Mouse (Mus musculus) frontal cortex, adult (tissue): ENCODE data around the gene Tbc1d12.
A peak's percentile ranks its signal among the peaks of the same experiment; 100 is the strongest.
"Not testable (repeated sequence)": the region's sequence is repeated elsewhere in the genome, so short reads cannot be mapped to it uniquely, and the experiment has no call there.

ENCODE experiments used
- ATAC-seq: cut with Nextera tagmentation; 2 replicates; pipeline ENCODE4 v1.9.2; 2017; ENCODE audit warnings: mild to moderate bottlenecking, moderate library complexity, mixed read lengths; ENCODE audit not compliant: low TSS enrichment

The Tbc1d12 gene

GRCm38 (mm10) chr19:38836438-38837170 lies at the start of gene Tbc1d12:
Tbc1d12 (plus strand) TSS chr19:38836579.
- peak; percentile 97 for ATAC-seq

GRCm38 (mm10) chr19:38787756-38788155 lies 48.6 kb upstream of the Tbc1d12 start:
- ATAC-seq, result no peak

GRCm38 (mm10) chr19:38793563-38794045 lies 42.8 kb upstream of the Tbc1d12 start:
- peak; percentile 91 for ATAC-seq

DNA sequence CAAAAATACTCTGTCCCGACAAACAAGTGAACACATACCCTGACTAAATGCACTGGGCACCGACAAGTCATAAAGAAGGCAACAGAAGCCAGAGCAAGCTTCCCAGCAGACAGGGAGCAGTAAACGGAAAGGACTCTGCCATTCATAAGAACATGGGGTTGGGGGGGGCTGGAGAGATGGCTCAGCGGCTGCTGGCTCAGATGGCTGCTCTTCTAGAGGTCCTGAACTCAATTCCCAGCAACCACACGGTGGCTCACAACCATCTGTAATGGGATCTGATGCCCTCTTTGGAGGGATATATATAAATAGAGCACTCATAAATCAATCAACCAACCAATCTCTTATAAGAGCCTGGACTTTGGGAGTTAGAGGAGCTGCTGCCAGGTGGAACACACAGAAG lies 39.8 kb upstream of the Tbc1d12 start:
- no peak for ATAC-seq

DNA sequence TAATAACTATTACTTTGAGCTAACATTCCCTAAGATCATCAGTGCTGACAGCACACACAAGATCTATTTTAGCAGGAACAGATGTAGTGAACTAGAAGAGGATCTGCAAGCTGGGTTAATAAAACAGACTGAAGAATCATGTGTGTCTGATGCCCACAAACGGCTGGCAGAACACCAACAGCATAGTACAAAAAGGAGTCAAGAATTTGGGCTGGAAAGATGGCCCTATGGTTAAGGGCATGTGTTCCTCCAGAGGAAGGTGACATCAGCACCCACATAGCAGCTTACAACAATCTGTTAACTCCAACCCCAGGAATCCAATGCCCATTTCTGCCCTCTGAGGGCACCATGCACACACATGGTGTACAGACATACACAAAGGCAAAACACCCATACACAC lies 38.1 kb upstream of the Tbc1d12 start:
- ATAC-seq, result no peak

GRCm38 (mm10) chr19:38798801-38799200 lies 37.6 kb upstream of the Tbc1d12 start:
- peak; percentile 73 for ATAC-seq

DNA sequence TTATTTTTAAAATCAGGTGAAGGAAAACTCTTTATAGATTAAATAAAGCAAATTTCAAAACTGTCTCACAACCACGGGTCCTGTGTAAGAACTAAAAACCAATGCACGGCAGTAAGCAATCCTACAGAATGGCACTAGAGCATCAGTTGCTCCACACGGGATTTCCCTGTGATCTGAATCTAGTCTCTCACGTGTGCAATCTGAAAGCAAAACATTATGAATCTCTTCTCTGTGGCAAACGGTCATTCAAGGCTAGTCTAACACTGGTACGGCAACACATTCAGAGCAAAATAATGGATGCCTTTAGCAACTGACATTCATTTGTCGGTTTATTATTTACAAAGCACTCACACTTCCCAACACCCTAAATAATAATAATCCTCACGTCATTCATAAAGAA lies 18.2 kb upstream of the Tbc1d12 start:
- ATAC-seq, result no peak

DNA sequence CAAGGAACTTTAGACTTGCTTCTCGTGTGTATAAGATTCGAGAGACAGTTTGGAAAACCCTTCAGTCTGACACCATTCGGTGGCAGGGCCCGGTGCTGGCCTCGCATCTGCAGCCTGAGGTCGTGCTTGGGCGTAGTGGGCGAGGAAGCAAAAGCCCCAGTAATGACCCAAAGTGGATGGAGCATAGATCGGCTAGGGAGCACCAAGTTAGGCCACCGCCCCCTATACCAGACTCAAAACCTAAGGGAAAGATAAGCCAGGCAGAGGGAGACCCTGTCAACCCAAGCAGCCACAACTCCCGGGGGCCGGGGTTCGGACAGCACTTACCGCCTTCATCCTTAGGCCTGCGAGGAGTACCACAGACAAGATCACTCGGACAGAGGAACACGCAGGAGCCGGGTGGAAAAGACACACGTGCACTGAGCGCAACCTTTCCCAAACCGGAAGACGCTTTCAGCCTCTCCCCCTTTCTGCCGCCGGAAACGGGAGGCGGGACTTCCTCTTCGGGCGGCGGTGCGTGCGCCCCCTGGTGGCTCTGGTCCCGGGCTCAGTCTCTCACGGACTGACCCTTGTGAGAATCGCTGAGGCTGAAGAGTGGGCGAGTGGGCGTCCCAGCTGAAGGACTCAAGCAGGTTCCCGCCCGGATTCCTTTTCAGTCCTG lies 17.5 kb upstream of the Tbc1d12 start, which contains the start of gene Noc3l:
TSS of gene Noc3l (minus strand) at position 472 of the 661 bp plus-strand sequence.
- peak; percentile 100 for ATAC-seq

- peak; percentile 74 for ATAC-seq
Observed at GRCm38 (mm10) chr19:38819427-38819802, 17.0 kb upstream of the Tbc1d12 start.

- ATAC-seq, result no peak
Observed at GRCm38 (mm10) chr19:38820186-38820804, 16.1 kb upstream of the Tbc1d12 start.

GRCm38 (mm10) chr19:38833224-38833623 lies 3.2 kb upstream of the Tbc1d12 start:
- ATAC-seq, result no peak

- no peak for ATAC-seq
Observed at GRCm38 (mm10) chr19:38836084-38836437, 318 bp upstream of the Tbc1d12 start.

- no peak for ATAC-seq
Observed at GRCm38 (mm10) chr19:38837171-38837641, 827 bp downstream of the Tbc1d12 start.

- ATAC-seq, result peak; percentile 88
Observed at GRCm38 (mm10) chr19:38844817-38845216, 8.4 kb downstream of the Tbc1d12 start.

- no peak for ATAC-seq
Observed at GRCm38 (mm10) chr19:38846373-38846772, 10.0 kb downstream of the Tbc1d12 start.

GRCm38 (mm10) chr19:38858224-38858623 lies 21.8 kb downstream of the Tbc1d12 start:
- no peak for ATAC-seq

DNA sequence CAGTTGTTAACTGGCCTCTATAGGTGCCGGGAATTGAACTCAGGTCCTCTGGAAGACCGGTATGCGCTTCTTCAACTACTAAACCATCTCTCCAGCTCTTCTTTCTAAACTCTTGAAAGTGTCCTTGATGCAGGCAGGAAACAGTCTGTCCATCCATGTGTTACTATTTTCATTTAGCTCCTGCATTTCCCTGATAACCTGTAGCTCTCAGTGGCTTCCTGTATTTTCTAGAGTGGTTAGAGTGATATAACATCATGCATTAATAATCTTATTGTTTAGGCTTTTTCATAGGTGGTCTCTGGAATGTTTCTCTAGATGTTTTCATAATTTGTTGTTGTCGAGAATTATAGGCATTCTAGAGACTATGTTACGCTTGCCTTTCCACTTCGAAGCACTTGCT lies 26.1 kb downstream of the Tbc1d12 start:
- ATAC-seq, result no peak

DNA sequence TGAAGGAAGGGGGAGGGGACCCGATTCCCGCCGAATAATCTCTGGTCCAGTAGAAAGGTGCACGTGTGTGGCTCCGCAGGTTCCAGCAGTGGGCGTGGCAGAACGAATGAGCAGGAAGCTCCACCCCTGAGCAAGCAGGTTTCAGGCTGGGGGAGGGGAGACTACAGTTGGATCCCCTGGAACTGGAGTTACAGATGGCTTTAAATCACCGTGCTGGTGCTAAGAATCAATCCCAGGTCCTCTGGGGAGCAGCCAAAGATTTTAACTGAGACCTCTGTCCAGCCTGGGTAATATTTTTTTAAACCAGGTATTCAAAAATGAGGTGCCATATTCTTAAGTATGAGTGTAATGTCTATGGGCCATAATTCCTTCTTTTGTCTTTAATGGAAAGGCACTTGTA lies 38.4 kb downstream of the Tbc1d12 start:
- not testable (repeated sequence) for ATAC-seq

DNA sequence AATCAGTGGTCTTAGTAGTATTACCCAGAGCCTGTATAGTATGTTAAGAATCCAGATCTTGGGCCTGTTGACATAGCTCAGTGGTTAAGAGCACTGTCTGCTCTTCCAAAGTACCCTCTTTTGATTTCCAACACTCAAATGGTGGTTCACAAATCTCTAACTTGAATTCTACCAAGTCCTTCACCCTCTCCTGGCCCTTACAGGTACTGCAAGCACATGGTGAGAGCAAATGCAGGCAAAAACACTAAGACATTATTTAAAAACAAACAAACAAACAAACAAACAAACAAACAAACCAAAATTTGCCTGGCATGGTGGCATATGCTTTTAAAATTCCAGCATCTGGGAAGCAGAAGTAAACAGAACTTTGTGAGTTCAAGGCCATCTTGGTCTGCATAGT lies 43.9 kb downstream of the Tbc1d12 start:
- ATAC-seq, result no peak

DNA sequence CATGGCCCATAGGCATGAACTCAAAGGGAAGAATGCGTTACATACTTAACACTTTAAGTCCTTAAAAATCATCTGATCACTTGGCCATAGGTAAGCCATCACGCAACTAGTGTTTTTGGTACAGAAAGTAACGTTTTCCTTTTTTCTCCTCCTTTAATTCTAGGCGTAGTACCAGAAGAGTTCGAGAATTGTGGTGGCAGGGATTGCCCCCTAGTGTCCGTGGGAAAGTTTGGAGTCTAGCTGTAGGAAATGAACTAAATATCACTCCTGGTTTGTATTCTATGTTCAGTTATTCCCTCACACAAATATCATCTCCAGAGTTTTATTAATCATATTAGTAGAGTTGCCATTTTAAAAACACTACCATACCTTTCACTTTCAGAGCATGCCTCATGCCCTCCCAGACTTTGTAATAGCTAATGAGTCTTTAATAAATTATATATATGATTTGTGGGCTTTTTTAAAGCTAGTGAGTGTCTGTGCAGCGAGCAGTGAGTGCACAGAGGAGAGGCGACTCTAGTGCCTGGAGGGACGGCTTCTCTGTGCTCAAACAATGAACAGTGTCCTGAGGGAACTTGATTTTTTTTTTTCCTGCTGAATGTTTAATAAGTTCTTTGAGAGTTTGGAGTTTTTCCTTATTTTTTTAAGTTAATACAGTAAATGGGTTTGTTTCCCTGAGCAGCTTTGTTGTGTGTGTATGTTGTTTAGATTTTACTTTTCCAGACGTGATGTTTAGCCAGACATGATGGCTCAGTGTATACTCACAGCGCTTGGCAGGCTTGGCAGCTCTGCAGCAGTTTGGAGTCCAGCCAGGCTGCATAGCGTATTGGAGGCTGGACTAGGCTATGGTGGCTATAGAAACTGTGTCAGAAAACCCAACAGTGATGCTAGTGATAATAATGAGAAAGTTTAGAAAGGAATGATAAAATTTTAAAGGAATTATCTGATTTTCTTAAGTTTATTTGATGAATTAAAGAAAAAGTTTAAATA lies 65.1 kb downstream of the Tbc1d12 start:
- ATAC-seq, result no peak

DNA sequence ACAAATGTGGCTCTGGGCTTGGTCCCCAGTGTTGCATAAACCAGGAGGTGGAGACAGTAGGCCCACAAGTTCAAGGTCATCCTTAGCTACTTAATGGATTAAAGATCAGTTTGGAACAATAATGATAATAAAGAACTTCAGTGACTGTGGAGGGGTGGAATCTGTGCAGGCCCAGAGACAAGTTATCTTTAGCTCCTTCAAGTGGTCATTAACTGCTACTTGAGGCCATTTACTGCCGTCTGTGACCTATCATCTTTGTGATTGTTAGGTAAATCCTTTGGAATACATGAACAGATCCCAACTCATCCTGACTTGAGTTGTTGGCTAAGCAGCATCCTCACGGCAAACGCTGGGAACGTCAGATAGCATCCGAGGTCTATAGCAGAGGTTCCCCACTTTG lies 66.1 kb downstream of the Tbc1d12 start:
- no peak for ATAC-seq
